Mouse (Mus musculus) layer of hippocampus, adult 2 months (tissue): ENCODE data around the gene Acot8. TPM values are rescaled to one million over a fixed set of nuclear protein-coding genes. Genes with fewer than 3 reads are reported as not detected.
A peak's percentile ranks its signal among the peaks of the same experiment; 100 is the strongest.

Source experiments
- DNase-seq, 2 experiments: peaks; one replicate each; pipeline ENCODE4 v3.0.0; 2022; ENCODE audit warnings: low spot score in 2 of 2
- H3K27ac ChIP-seq: fragments of 200-600 bp; 2 replicates; pipeline ENCODE4 v1.8.1; 2022
- H3K4me3 ChIP-seq: fragments of 200-600 bp; 2 replicates; pipeline ENCODE4 v1.8.1; 2022; ENCODE audit warnings: mild to moderate bottlenecking
- CTCF ChIP-seq: fragments of 200-600 bp; conservative IDR thresholded peaks from 2 replicates; pipeline ENCODE4 v1.8.1; 2022; ENCODE audit warnings: antibody characterized with exemption, mild to moderate bottlenecking, moderate library complexity
- total RNA-seq, 2 experiments: library from RNA; stranded (reverse); gene quantifications; 2 replicates each; pipeline ENCODE4 v1.2.3; 2021

The Acot8 gene
- total RNA-seq, 2 experiments from 2014 or later, result 25.8 to 32.2 TPM

GRCm38 (mm10) chr2:164771123-164771522 is 33.6 kb downstream of the Acot8 start:
- no peak overlapping the region for H3K4me3 ChIP-seq

DNA sequence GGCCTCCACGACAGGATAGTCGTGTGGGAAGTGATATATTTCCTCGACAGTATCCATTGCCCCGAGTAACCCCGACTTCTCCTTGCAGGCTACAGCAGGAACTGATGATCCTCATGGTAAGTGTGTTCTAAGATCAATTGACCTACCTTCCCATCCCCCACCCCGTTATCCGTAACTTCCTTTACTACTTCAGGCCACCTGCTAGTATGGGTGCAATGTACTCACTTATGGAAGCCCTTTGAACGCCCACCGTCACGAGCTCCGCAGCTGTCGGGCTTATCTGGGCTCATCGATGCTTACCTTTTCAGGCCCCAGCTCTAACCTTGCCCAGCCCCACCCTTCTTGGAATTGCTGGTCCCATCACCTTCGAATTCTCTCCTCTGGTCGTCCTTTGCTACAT is 34.4 kb downstream of the Acot8 start:
- no peak for TF ChIP-seq CTCF
- Histone ChIP-seq H3K4me3 (peak overlapping the region; percentile 67; the same call in 1 of the 2 replicates), H3K27ac (no peak overlapping the region)
- DNase-seq, result no peak

More at GRCm38 (mm10) chr2:164771123-164771522, 33.6 kb downstream of the Acot8 start:
- no peak overlapping the region for H3K27ac ChIP-seq
- no peak for TF ChIP-seq CTCF
- DNase-seq, result no peak

- DNase-seq, result peak; percentile 98
- H3K4me3 ChIP-seq, result peak within 1 kb of the TSS; percentile 67
- peak; percentile 58 for TF ChIP-seq CTCF
- no peak within 1 kb of the TSS for H3K27ac ChIP-seq
Observed at GRCm38 (mm10) chr2:164769258-164770037, 35.2 kb downstream of the Acot8 start, which contains the start of gene Ube2c. Gene Ube2c (plus strand): TSS chr2:164769898.

DNA sequence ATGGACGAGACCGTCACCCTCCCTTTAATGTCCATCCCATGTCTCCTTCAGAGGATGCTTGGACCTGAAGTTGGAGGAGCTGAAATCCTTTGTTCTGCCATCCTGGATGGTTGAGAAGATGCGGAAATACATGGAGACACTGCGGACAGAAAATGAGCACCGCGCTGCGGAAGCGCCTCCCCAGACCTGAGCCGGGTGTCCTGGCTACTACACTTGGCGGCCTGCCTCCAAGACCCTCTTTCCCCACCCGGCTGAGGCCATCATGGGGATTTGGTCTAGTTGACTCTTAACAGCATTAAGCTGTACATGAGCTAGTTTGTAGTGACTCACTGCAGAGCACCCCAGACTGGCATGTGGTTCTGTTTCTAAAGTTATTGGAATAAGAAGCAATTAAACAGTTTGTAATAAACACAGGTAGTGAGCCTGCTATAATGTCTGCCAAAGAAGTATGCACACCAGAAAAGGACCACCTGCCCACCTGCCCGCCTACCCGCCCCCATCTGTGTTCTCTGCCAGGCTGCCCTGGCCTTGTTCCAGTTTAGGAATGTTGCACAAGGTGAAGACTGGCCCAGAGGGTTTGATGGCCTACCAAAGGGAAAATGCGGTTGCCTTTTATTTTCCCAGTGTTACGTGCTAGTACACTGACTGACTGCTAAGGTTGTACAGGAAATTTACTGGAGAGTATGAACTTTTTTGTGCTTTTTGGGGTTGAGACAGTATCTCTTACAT is 36.7 kb downstream of the Acot8 start:
- Histone ChIP-seq H3K27ac (no peak overlapping the region), H3K4me3 (no peak overlapping the region)
- no peak for DNase-seq
- no peak for TF ChIP-seq CTCF

DNA sequence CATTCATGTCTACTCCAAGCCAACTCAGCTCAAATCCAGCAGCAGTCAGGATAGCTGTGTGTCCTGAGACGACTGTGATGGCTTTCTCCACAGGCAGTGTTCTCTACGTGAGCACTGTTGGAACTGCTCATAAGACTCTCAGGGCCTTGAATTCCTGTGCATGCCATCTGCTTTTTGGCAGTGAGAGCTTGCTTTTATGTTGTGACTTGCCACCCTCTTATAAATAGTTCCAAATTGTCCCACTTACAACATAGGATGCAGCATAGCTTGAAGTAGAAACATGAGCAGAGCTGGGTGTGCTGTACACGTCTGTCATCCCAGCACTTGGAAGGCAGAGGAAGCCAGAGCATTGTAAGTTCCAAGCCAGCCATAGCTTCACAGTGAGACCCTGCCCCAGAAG is 38.8 kb downstream of the Acot8 start:
- peak overlapping the region; percentile 48; the same call in 1 of the 2 replicates for H3K27ac ChIP-seq
- DNase-seq, result peak in 1 of 2 experiments; percentile 39
- H3K4me3 ChIP-seq, result no peak overlapping the region
- no peak for TF ChIP-seq CTCF

DNA sequence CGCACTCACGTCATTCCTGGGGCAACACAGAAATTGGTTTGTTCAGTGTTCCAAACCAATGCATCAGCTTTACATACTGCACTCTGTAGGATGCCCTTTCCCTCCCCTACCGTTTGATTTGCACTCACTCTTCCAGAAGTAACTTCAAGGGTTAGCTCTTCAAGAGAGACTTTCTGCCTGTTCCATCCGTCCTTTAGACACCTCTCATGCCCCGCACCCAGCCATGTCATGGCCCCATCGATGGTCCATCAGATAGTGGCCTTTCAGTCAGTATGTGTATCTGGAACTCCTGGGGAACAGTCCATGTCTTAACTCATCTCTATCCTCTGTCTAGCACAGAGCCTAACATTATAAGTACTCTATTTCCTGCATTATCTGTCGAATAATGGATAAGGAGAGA is 42.1 kb downstream of the Acot8 start:
- no peak overlapping the region for H3K27ac ChIP-seq
- no peak for TF ChIP-seq CTCF
- no peak overlapping the region for H3K4me3 ChIP-seq
- DNase-seq, result no peak

- DNase-seq, result no peak
- Histone ChIP-seq H3K27ac (peak overlapping the region; percentile 8; the same call in 1 of the 2 replicates), H3K4me3 (no peak overlapping the region)
- no peak for TF ChIP-seq CTCF
Observed at GRCm38 (mm10) chr2:164761971-164762370, 42.7 kb downstream of the Acot8 start.

DNA sequence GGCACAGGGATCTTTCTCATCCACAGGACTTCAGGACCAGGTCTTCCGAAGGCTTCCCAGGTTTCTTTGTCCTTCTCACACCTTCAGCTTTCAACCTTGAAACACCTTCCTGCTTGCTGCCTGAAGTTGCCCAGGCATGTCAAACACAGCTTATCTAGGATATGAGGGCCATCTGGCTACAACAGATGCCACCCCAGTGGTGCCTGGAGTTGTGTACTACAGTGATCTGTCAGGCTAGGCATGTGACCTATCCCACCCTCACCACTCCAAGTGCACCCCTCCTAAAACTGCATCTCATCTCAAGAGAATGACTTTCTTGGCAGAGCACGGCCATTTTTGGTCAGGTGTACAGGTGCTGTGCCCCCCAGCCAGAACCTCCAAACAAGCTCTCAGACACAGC is 43.2 kb downstream of the Acot8 start:
- no peak for TF ChIP-seq CTCF
- H3K27ac ChIP-seq, result peak overlapping the region; percentile 8; the same call in 1 of the 2 replicates
- DNase-seq, result no peak

DNA sequence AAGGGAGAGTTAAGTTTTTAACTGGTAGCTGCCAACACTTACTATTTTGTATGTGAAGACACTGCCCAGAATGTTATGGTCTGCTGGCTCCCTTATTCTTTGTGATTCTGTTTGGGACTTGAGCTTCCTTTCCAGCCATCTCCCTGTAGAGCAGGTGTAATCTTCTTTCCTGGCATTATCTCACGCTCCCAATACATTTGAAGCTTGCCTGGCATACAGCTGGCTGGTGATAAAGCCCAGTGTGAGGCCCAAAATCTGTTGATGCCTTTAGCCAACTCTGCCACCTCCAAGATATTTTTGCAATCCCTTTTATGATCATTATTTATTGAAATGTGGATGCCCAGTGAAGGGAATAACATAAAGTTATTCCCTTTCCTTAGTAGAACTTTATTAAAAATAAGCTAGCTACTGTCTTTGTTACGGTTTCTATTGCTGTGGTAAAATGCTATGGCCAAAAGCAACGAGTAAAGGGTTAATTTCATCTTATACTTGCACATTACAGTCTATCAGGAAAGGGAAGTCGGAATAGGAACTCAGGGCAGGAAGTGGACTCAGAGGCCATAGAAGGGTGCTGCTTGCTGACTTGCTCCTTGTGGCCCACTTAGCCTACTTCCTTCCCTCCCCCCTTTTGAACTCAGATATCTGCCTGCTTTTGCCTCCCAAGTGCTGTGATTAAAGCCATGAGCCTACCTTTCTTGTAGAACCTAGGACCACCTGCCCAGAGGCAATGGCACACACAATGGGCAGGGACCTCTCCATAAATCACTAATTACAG is 44.4 kb downstream of the Acot8 start:
- no peak for TF ChIP-seq CTCF
- Histone ChIP-seq H3K4me3 (no peak overlapping the region), H3K27ac (no peak overlapping the region)
- DNase-seq, result no peak

More for the DNA sequence above, 43.2 kb downstream of the Acot8 start:
- H3K4me3 ChIP-seq, result no peak overlapping the region

DNA sequence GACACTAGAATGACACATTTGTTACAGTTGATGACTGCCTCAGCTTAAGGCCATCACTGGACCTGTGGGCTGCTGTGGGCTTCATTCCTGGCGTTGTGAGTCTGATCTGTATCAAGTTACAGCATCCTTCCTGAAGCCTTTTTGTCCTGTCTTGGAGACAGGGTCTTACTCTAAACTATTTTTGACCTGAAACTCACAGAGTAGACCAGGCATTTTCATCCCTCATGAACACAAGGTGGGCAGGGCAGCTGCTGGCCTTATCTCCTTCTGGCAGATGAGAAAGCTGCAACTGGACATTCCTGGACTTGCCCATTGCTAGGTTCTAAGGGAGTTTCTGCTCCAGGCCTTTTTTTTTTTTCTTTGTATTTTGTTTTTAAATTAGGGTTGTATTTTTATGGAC is 46.0 kb downstream of the Acot8 start:
- TF ChIP-seq CTCF, result no peak
- no peak for DNase-seq
- no peak overlapping the region for H3K4me3 ChIP-seq

GRCm38 (mm10) chr2:164757841-164758240 is 46.8 kb downstream of the Acot8 start:
- no peak for DNase-seq
- H3K27ac ChIP-seq, result no peak overlapping the region
- TF ChIP-seq CTCF, result no peak
- H3K4me3 ChIP-seq, result no peak overlapping the region

More for the DNA sequence above, 46.0 kb downstream of the Acot8 start:
- no peak overlapping the region for H3K27ac ChIP-seq

GRCm38 (mm10) chr2:164754800-164755199 is 49.9 kb downstream of the Acot8 start:
- Histone ChIP-seq H3K4me3 (no peak overlapping the region), H3K27ac (no peak overlapping the region)
- no peak for TF ChIP-seq CTCF
- DNase-seq, result no peak

DNA sequence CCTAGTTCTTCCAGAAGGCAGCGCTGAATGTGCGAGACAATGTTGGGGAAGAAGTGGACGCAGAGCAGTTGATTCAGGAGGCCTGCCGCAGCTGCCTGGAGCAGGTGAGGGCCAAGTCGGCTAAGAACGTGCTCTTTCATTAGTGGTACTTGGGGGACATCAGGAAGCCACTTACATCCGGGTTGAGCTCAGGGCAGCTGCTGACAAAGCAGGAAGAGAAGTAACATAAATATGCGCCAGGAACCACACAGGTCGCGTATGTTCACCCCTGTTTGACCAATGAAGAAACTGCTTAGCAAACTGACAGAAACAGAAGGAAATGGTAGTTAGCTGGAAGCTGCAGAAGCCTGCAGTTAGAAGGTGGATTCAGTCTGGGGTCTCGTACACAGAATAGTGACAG is 50.6 kb downstream of the Acot8 start:
- Histone ChIP-seq H3K4me3 (no peak overlapping the region), H3K27ac (no peak overlapping the region)
- DNase-seq, result no peak
- TF ChIP-seq CTCF, result no peak
